Mouse (Mus musculus): ENCODE measurements around the gene H2-Ke6.

H2-Ke6 gene

DNA sequence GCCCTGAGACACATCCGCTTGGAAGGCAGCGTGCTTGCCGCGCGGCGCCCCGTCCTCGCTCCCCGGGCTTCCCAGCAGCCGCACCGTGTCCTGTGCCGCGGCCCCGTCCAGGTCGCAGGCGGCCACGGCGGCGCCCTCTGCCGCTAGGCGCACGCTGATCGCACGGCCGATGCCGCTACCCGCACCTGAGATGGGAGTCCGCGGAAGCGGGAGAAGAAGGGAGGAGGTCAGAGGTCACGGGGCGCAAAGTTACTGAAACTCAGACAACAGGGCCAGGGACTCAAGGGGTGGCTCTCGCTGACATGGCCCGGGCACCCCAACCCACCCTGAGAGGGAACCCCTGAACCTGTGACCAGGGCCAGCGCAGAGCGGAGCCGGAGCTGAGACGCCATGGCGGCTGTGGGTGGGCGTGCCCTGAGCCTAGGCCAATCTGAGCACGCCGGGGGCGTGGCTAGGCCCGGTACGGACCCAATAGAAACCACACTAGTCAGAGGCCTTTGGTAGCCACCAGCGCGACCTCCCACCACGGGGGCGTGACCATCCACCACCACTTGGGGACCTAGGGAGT is at the start of gene H2-Ke6:
TSS of gene H2-Ke6 (minus strand) at position 405 of the 568 bp plus-strand sequence.
- peak; percentile 89 to 90 for DNase-seq (ENCODE audit: low spot score in 2 of 2)

DNA sequence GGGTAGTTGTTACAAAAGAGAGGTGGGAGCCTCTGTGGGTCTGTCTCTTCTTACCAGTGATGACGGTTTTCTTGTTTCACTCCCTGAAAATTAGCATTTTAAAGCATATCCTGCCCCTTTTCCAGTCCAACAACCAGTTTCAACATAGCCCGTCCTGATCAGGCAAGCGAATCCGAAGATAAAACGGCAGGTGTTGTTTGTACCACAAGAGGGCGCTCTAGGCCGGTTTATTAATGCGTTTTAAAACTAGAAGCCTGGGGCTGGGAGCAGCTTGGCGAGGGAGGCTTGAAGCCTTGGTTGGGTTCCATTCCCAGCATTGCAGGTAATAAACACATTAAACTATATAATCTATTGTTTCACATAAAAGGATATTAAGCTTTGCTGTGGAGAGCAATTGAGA is 49.7 kb upstream of the H2-Ke6 start:
- DNase-seq (ENCODE audit: low spot score in 2 of 2) = peak in 1 of 2 experiments; percentile 32

DNA sequence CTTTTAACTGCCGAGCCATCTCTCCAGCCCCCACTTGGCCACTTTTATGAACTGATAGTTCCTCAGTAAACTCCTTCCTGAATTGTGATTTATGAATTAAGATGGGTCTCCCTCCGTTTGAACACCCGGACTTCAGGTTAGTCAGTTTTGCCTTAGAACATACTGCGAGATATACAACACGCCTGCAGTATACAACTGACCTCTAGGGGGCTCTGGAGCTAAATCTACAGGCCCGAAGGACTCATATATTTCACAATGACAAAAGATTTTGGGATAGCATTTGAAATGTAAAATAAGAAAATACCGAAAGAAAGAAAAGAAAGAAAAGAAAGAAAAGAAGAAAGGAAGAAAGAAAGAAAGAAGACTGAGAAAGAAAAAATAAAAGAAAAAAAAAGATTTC is 47.4 kb upstream of the H2-Ke6 start:
- peak; percentile 16 to 28 for DNase-seq (ENCODE audit: low spot score in 2 of 2)

DNA sequence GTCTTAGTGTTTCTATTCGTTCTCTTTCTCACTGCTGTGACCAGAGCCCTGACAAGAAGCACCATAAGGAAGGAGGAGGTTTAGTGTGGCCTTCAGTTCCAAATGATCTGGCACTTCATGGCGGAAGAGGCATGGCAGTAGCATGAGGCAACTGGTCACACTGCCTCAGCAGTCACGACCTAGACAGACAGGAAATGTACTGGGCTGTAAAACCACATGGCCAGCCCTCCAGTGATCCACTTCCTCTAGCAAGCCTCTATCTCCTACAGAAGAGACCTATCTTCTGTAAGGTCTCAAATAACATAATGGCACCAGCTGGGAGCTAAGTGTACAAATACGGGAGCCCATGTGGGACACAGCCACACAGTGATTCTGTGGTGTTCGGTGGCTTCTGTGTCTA is 44.2 kb upstream of the H2-Ke6 start:
- no peak for DNase-seq (ENCODE audit: low spot score in 2 of 2)

DNA sequence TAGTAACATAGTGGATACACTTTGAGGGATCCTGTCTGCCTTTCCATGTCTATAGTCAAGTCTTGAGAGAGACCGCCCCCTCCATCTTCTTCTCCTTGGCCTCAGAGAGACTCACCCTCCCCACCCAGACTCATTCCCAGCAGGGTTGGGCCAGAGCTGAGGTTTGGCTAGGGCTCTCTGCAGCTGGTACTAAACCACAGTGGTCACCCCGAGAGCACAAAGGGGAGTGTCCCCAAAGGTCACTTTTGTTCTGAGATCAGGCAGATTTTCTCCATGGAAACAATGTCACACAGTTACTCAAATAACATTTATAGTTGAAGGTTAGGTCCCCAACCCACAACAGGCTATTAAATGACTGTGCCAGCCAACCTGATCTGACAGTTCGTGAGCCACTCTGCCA is 41.0 kb upstream of the H2-Ke6 start:
- no peak for DNase-seq (ENCODE audit: low spot score in 2 of 2)

DNA sequence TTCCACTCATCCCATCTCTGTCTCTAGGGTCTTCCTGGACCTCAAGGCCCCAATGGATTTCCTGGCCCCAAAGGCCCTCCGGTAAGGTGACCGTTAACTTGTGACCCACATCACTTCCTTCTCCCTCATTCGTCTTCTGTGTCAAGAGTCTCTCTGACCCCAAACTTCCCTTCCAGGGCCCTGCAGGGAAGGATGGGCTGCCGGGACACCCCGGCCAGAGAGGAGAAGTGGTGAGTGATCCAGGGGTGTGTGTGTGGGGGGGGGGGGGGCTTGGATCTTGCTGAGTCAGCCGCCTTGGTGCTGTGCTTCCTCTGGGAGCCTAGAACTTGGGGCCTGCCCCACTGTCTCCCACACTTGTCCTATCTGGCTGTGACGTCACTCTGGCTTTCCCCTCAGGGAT is 29.4 kb upstream of the H2-Ke6 start:
- DNase-seq (ENCODE audit: low spot score in 2 of 2) = no peak

DNA sequence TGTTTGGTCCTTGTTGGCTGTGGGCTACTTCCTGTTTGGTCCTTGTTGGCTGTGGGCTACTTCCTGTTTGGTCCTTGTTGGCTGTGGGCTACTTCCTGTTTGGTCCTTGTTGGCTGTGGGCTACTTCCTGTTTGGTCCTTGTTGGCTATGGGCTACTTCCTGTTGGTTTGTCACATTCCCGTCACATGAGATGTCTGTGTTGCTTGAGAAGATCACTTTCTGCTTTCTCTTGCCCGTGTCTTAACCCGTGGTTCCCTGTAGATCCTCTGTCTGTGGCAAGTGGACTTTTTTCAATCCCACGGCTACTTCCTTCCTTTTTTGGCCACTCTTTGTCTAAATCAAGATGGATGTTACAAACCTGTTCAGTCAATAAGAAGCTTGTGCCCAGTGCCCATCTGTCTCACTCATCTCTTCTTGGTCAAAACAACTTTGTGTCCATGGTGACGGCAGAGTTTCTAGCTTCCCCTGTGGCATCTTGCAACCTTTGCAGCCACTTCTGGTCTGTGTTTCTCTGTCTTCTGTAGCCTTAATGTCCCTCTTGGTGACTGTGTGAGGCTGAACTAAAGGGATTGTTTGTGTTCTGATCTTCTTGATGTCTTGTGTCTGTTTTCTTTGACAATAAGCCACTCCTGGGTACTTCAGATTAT is 19.7 kb upstream of the H2-Ke6 start:
- DNase-seq (ENCODE audit: low spot score in 2 of 2) = no peak

DNA sequence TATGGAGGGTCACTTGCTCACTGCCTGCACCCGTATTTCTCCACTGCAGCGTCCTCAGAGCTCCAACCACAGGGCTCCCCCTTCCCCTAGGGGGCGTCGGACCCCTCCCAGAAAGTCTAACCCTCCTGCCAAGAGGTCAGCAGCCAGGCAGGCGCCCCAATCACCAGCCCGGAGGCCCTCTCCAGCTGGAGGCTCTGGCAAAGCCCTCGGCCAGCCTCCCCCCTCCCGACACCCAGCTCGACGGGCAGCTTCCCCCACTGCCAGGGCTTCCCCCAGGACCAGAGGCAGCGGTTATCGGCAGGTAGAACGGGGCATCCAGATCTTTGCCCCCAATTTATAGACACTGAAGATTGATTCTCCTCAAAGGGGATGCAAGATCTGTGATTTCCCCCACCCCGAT is 18.1 kb upstream of the H2-Ke6 start:
- no peak for DNase-seq (ENCODE audit: low spot score in 2 of 2)

DNA sequence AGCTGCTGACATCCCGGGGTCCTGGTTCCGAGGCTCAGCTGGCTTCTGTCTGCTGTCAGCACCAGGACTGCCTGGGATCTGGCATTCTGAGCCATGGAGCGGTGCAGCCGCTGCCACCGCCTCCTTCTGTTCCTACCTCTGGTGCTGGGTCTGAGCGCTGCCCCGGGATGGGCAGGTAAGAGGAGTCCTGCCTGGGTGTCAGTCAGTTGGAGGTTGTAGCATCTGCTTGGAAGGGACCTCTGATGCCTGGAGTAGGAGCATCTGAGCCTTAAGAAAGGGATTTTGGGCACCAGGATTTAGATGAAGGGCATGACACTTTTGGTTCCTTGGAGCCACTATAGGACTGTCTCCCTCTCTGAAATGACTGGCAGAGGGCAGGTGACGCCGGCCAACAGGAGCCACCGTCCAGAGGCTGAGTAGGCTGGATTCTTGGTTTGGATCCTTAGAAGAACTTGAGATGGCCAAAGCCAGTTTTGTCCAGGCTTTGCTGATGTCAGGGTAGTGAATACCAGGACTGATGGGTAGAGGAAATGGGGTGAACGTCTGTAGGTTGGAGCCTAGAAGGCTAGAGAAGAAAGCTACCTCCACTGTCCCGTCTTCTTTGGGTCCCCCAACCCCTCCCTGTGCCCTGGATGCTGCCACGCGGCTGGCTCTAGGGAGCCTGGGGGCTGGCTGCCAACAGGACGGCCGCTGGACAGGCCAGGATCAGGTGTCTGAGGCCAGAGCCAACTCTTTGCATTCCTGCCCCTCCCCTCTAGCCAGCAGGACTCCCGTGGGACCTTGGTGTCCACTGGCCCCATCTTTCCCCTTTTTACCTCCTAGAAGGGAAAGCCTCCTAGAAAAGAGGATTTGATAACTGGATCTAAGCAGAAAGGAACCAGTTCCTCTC is 11.9 kb upstream of the H2-Ke6 start:
- DNase-seq (ENCODE audit: low spot score in 2 of 2) = no peak

DNA sequence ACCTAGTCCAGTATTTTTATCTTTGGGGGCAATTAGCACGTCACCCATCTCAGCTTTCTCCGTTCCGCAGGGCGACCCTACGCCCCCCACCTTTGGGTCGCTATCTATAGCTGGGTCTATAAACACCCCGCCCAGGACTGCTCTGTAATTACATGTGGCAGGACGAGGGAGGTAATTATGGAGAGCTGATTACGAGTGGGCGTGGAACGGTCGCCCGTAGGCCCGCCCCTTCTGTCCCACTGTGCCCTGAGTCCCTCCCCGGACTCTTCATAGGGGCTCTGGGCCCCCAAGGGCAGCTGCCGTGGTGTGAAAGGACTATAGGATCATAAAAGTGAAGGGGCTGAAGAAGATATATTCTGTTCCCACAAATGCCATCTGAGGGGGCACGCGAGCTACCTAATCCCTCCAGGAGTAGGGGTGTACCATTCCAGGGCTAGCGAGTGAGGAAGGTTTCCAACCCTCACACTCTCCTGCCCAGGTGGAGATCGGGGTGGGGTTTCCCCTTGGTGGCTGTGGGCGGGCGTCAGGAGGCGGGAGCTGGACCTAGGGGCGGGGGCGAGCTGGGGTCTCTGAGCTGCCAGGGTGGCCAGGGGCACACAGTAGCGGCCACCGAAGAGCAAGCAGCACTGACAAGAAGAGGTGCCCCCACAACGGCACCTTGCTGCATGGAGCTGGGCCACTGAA is 11.2 kb upstream of the H2-Ke6 start, which contains the start of gene Col11a2:
TSS of gene Col11a2 (plus strand) at position 560 of the 684 bp plus-strand sequence.
- no peak for DNase-seq (ENCODE audit: low spot score in 2 of 2)

DNA sequence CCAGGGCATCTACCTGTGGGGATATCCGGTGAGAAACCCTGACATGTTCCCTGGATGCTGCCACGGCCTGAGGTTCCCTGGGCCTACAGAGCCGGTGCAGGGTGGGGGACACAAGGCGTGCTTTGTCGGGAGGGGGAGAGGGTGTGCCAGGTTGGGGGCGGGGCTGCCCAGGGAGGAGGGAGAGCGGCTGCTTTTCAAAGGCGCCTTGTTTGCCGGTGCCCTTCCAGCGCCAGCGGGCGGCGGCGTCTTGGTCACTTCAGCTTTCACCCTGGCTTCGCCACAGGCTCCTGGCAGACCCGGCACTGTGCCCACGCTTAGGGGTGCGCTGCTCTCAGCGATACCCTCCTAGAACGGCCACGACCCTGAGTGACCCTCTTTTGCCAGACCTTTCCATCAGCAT is 10.6 kb upstream of the H2-Ke6 start:
- no peak for DNase-seq (ENCODE audit: low spot score in 2 of 2)

DNA sequence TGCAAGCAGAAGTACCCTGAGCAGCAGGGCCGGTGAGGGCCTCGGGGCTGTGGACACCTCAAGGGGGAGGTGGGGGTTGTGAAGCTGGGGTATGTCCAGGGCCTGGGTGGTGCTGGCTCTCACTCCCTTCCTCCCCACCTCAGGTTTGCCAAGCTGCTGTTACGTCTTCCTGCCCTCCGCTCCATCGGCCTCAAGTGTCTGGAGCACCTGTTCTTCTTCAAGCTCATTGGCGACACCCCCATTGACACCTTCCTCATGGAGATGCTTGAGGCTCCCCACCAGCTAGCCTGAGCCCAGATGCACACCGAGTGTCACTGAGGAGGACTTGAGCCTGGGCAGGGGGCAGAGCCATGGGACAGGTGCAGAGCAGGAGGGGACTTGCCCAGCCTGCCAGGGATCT is 9.4 kb upstream of the H2-Ke6 start:
- no peak for DNase-seq (ENCODE audit: low spot score in 2 of 2)

DNA sequence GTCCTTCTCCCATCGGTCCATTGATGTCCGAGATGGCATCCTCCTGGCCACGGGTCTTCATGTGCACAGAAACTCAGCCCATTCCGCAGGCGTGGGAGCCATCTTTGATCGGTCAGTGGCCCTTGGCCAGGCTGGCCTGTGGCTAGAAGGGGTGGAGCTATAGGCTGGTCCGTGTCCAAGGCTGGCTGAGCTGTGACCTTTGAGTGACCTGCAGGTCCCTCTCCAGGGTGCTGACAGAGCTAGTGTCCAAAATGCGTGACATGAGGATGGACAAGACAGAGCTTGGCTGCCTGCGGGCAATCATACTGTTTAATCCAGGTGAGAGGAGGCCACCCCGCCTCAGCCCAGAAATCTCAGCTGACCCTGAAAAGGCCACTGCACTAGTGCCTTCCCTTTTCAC is 8.8 kb upstream of the H2-Ke6 start:
- DNase-seq (ENCODE audit: low spot score in 2 of 2) = no peak

DNA sequence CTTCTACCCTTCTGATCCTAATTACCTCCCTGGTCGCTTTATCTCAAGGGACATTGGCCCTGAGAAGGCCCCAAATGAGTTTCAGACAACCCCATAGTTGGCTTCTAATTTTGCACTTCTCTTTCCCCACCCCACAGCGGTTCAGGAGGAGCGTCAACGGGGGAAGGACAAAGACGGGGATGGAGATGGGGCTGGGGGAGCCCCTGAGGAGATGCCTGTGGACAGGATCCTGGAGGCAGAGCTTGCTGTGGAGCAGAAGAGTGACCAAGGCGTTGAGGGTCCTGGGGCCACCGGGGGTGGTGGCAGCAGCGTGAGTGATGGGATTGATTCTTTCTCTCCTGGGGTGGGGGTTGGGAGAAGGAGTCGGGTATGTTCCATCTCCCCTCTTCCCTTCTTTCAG is 7.7 kb upstream of the H2-Ke6 start:
- DNase-seq (ENCODE audit: low spot score in 2 of 2) = no peak

DNA sequence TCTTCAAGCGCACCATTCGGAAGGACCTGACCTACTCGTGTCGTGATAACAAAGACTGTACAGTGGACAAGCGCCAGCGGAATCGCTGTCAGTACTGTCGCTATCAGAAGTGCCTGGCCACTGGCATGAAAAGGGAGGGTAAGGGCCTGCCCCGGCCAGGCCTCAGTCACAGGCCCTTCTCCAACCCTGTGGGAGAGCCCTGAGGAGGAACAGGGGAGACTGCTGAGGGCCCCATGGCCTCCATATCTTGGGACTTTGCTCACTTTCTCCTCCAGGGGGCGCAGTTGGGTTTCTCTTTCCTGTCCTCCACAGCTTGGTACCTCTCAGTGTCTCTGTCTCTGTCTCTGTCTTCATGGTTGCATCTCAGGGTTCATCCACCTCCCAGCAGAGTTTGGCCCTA is 6.2 kb upstream of the H2-Ke6 start:
- no peak for DNase-seq (ENCODE audit: low spot score in 2 of 2)

DNA sequence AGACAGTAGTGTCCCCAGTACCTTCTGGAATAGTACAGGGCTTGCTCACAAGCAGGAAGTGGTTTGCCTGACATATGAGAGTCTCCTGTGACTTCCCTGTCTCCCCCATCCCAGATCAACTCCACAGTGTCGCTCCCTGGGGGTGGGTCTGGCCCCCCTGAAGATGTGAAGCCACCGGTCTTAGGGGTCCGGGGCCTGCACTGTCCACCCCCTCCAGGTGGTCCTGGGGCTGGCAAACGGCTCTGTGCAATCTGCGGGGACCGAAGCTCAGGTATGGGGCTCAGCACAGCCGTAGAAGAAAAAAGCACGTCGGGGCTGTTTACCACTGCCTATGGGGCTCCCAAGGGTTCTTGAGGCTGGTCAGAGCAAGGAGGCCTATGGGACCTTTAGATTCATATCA is 5.6 kb upstream of the H2-Ke6 start:
- DNase-seq (ENCODE audit: low spot score in 2 of 2) = no peak

DNA sequence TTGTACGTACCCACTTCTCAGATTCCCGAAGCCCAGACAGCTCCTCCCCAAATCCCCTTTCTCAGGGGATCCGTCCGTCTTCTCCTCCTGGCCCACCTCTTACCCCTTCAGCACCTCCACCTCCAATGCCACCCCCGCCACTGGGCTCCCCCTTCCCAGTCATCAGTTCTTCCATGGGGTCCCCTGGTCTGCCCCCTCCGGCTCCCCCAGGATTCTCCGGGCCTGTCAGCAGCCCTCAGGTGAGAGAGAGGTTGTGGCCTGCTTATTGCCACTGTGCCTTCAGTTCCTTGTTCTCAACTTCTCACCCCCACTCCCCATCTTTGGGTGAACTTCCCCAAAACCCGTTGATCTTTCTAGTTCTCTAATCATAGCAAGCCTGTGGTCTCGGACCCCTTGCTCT is 4.9 kb upstream of the H2-Ke6 start:
- DNase-seq (ENCODE audit: low spot score in 2 of 2) = no peak

DNA sequence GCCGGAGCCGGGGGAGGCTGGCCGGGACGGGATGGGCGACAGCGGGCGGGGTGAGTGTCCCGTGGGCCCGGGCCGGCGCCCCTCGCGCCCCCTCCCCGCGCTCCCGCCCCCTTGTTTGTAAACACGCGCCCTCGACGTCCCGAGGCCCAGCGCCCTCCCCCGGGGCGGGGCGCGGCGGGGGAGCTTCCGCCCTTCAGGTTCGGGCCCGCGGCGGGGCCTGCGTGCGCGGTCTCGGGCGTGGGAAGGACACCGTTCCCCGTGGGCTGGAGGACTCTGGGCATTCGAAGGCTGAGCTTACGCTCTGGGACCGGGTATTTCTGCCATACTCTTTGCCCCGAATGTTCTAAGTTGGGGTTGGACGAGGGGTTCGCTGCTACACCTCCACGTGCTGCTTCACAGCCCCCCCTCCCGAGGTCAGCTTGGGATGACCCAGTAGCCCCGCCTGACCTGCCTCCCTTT is 4.3 kb upstream of the H2-Ke6 start:
- DNase-seq (ENCODE audit: low spot score in 2 of 2) = no peak

DNA sequence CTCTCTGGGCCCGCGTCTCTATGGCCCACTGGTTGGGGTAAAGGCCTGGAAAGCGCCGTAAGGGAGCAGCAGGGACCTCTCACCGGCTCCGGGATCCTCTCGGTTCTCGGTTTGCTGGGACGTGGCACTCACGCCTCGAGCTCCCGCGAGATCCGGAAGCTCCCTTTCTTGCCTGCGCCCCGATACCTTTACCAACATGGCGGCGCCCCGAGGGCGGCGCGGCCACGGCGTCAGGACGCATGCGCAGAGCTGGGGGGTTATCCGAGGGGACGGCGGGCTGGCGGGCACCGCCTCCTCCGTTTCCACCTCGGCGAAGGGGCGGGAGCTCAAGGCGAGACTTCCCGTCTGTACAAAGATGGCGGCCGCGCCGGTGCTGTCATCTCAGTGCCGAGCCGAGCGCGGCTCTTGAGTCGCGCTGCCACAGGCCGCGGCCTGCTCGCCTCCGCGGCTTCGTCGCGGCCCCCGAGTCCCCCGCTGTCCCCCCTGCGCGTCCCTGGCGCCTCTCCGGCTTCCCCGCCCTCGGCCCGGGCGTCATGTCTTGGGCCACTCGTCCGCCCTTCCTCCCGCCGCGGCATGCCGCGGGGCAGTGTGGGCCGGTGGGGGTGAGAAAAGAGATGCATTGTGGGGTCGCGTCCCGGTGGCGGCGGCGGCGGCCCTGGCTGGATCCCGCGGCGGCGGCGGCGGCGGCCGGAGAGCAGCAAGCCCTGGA is 3.8 kb upstream of the H2-Ke6 start, which contains the start of the genes Slc39a7 and Rxrb:
TSS of gene Slc39a7 (minus strand) at position 218 of the 709 bp plus-strand sequence.
TSS of gene Rxrb (plus strand) at position 348 of the 709 bp plus-strand sequence.
- DNase-seq (ENCODE audit: low spot score in 2 of 2) = peak; percentile 94 to 95

DNA sequence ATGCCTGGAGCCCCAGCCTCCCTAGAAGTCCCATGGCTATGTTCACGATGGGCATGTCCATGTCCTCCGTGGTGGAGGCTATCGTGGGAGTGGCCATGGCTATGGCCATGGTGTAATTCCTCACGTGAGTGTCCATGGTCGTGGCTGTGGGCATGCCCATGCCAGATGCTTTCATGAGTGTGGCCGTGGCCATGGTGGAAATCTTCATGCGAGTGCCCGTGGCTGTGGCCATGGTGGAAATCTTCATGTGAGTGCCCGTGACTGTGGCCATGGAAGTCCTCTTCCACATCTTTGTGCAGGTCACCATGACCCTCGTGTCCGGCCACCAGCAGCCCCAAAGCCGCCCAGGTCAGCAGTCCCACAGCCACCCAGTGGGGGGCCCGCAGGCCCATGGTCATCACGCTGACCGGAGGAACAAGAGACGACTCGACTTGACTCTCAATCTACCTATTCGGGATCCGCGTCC is 3.0 kb upstream of the H2-Ke6 start:
- no peak for DNase-seq (ENCODE audit: low spot score in 2 of 2)

All from right cerebral cortex, postnatal 36 days (tissue).